Mouse (Mus musculus): ENCODE data around the gene Ascl4.

- TF ChIP-seq CTCF (IDR thresholded peaks at IDR 0.05; ENCODE audit: control insufficient read depth, insufficient read depth, low read length) (no peak), POLR2A (IDR thresholded peaks at IDR 0.05; ENCODE audit: borderline replicate concordance, control insufficient read depth, low read depth, low read length) (no peak)
Measured at GRCm38 (mm10) chr10:85954429-85954828, 26.9 kb downstream of the Ascl4 start.
